Mouse (Mus musculus) erythroblast, embryonic 14.5 days (primary cell): ENCODE results near the gene Mettl7a2.

Source experiments
- GATA1 ChIP-seq: IDR thresholded peaks from 2 replicates; pipeline ENCODE4 v1.6.1; 2012; ENCODE audit warnings: low read length, inconsistent platforms, mixed read lengths
- TAL1 ChIP-seq: IDR thresholded peaks from 3 replicates; pipeline ENCODE4 v1.6.1; 2012; ENCODE audit warnings: low read length, inconsistent platforms, mixed read lengths

DNA sequence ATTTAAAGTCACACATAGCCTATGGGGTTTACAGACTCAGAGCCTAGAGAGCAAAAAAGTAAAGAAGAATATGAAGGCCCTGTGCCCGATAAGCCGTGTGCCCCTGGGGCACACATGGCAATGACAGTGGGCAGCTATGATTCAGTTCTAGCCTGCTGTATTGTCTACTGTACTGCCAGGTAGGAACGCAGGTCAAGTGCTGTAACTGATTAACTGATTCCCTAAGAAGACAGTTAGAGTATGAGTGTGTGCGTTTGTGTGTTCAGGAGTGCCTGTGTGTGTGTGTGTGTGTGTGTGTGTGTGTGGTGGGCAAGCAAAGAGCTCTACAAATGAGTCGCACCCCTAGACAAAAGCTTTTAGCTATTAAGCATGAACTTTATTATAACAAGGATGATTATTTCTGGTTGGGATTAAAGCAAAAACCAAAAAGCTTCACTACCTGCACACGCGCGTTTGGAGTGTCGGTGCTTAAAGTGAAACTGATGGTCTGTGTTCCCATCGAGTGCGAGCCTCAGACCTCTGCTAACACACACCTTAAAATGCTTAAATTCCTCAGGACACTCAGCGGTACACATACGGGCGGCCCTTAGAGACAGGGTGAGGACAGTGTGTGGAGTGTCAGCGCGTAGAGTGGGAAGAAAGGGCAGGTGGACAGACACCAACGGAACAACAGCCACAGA lies 34.7 kb downstream of the Mettl7a2 start:
- no peak for TF ChIP-seq TAL1
- TF ChIP-seq GATA1, result no peak
